Mouse (Mus musculus): ENCODE results near the gene Abcc3.

Gene Abcc3

DNA sequence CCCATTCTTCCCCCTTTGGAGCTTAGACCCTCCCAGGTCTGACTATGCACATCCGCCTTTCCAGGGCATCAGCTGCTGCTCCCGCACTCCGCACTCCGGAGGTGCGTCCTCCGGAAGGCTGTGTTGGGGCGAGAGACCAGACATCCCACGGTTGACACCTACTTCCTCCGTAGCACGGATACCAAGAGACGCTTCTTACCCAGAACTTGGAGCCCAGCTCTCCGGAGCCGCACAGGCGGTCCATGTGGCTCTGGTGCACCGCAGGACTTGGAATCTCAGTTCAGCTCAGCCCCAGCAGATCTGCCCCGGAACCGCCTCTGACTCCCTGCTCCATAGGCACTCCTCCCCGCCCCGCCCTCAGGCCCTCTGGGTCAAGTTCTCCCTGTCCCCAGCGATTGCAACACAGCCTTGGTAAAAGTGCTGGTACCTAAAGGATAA is at the start of gene Abcc3:
Gene Abcc3 (minus strand): TSS at position 326 of the 438 bp plus-strand sequence.
- no peak for ATAC-seq (ENCODE audit: insufficient number of reproducible peaks, low FRiP score, low TSS enrichment)

GRCm38 (mm10) chr11:94441752-94442151 is 49.0 kb upstream of the Abcc3 start:
- no peak for ATAC-seq (ENCODE audit: insufficient number of reproducible peaks, low FRiP score, low TSS enrichment)

- no peak for ATAC-seq (ENCODE audit: insufficient number of reproducible peaks, low FRiP score, low TSS enrichment)
These were observed 48.3 kb upstream of the Abcc3 start for GRCm38 (mm10) chr11:94441122-94441521.

DNA sequence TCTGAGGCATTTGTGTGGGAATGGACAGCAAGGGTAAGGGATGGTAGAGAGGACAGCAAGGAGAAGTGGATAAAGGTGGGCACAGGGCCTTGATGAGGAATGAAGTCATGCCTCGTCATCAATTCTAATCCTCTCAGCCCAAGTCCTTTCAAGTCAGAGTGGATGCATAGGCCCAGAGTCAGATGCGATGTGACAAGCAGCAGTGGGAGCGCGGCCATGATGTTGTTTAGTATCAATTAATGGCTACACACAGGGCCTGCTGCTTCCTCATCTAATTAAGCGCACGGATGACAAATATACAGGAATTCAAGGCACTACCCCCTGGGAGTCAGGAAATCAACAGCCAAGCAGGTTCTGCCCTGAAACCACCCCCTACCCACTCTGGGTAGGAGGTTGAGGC is 47.6 kb upstream of the Abcc3 start:
- ATAC-seq (ENCODE audit: insufficient number of reproducible peaks, low FRiP score, low TSS enrichment), result no peak

- no peak for ATAC-seq (ENCODE audit: insufficient number of reproducible peaks, low FRiP score, low TSS enrichment)
These were observed 36.3 kb upstream of the Abcc3 start for GRCm38 (mm10) chr11:94429011-94429651.

DNA sequence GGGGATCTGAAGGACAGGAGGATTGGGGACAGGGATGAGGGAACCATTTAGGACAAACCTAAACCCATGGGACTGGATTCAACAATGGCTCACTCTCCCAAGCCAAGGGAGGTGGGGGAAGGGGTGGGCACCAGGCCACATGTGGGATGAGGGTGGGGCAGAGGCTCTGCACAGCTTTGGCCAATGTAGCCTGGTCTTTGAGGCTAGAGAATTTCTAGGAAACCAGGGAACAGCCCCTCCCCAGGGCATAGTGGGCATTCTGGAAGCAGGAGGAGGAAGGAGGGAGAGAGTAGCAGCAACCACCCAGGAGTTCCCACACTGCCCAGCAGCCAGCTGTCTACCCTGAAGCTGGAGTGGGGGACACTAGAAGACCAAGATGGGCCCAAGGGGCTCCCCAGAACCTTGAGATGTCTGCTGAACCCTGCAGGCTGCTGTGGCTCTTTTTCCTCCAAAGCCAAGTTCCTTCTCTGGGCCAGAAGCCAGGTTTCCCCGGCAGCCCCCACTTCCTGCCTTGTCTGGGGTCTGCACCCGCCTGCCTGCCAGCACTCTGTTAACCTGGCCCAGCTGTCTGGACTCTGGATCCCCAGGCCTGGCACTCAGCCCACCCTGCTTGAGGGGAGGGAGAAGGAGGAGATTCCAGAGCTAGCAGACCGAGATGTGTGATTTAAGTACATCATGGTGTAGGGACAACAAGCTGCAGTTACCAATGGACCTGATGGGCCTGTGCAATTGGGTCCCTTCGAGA is 35.5 kb upstream of the Abcc3 start:
- no peak for ATAC-seq (ENCODE audit: insufficient number of reproducible peaks, low FRiP score, low TSS enrichment)

GRCm38 (mm10) chr11:94425656-94426055 is 32.9 kb upstream of the Abcc3 start:
- no peak for ATAC-seq (ENCODE audit: insufficient number of reproducible peaks, low FRiP score, low TSS enrichment)

GRCm38 (mm10) chr11:94425215-94425614 is 32.4 kb upstream of the Abcc3 start:
- ATAC-seq (ENCODE audit: insufficient number of reproducible peaks, low FRiP score, low TSS enrichment), result no peak

GRCm38 (mm10) chr11:94424380-94424779 is 31.6 kb upstream of the Abcc3 start:
- ATAC-seq (ENCODE audit: insufficient number of reproducible peaks, low FRiP score, low TSS enrichment), result no peak

DNA sequence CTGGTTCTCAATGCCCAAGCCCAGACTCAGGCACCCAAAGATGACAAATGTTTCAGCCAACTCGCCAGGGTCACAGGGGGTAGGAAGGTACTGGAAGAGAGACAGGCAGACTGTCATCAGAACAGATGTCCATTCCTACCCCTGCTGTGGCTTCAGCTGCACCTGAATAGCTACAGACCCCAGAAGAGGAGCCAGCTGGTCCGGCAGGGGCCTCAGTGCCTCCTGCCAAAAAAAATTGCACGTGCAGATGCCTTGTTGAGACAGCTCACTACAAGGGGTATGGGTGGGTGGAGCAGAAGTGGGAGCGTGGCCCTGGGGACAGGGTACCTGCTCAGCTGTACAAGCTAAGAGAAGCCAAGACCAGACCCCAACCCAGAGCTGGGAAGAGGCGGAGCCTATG is 31.1 kb upstream of the Abcc3 start:
- ATAC-seq (ENCODE audit: insufficient number of reproducible peaks, low FRiP score, low TSS enrichment), result no peak

DNA sequence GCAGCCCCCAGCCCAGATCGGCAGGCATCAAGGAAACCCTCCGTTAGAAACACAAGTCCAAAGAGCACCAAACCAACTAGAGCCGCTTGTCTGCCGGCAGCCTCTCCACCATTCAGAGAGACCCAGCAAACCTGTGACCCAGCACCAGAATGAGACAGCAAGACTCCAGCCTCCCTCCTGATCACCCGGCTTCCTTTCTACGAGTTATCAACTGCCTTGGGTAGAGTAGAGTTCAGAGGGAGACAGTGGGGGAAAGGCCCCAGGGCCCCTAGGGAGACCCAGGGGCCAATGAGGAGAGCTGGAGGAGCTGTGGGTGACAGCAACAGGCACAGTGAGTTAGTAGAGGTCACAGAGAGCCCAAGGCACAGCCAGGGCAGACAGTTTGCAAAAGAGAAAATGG is 28.2 kb upstream of the Abcc3 start:
- no peak for ATAC-seq (ENCODE audit: insufficient number of reproducible peaks, low FRiP score, low TSS enrichment)

DNA sequence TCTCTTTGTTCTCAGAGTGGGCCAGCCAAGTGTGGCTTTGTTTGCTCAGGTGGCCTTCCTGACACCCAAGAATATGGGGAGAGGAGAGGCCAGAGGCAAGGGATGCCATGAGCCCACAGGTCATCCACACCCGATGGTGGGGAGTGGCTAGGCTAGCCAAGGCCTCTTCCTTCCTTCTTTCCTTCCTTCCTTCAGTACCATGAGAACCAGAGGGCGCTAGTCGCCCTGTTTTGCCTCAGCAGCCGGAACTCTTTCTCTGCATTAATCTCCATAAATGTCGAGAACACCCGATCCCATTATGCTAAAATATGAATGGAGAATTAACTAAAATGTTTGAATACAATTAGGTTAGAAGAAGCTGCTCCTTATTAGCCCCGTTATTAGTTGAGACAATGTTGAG is 27.5 kb upstream of the Abcc3 start:
- ATAC-seq (ENCODE audit: insufficient number of reproducible peaks, low FRiP score, low TSS enrichment), result no peak

- peak; percentile 36; the same call in 1 of the 2 replicates for ATAC-seq (ENCODE audit: insufficient number of reproducible peaks, low FRiP score, low TSS enrichment)
These were observed 26.4 kb upstream of the Abcc3 start for GRCm38 (mm10) chr11:94419004-94419727.

DNA sequence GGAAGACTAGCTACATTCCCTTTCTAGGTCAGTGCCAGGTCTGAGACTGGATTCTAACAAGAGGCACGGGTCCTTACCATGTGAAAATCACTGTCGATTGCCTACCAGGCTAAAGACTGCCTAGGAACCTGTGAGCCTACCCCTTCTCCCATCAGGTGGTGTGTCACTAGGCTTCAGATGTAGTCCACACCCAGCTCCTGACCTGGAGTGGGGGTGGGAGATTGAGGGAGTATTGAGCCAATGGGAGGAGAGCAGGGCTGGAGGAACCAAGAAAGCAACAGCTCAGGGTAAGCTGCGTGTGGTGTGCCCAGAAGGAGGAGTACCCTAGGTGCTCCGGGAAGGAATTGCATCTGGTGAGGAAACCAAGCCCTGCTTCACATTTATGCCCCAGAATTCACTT is 21.2 kb upstream of the Abcc3 start:
- ATAC-seq (ENCODE audit: insufficient number of reproducible peaks, low FRiP score, low TSS enrichment), result no peak

DNA sequence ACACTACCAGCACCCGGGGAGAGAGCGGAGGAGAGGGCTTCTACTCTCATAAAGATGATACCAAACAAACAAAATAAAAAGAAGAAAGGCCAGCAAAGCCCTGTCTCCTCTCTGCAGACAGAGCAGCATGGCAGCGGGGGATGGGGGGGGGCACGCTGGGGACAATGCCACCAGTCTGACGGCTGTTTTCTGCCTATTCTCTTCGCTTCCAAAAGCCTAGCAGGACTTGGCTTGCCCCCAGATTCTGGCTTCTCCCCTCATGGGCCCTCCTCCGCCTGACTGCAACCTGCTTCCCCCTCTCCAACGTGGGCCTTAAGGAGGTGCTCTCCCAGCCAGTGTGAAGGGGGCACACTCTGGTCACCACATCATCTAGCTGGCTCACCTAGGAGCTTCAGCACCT is 20.7 kb upstream of the Abcc3 start:
- ATAC-seq (ENCODE audit: insufficient number of reproducible peaks, low FRiP score, low TSS enrichment), result no peak

DNA sequence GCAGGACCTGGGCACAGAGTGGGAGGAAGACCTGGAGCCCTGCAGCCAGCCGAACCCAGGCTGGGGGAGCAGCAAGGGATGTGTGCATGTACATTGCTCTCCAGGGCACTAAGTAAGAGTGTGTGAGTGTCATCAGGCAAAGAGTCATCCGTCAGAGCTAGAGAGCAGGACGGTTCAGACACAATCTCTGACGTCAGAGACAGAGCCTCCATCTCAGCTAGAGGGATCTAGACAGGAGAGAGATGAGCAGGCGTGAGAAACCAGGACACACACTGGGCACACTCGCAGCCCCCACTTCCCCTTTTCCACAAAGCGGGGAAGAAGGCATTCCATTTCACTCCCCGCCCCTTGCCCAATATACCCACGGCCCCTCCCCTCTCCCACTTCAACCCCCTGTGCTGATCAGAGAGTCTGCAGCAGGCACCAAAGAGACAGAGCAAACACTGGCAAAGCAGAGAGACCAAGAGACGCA is 20.2 kb upstream of the Abcc3 start:
- no peak for ATAC-seq (ENCODE audit: insufficient number of reproducible peaks, low FRiP score, low TSS enrichment)

DNA sequence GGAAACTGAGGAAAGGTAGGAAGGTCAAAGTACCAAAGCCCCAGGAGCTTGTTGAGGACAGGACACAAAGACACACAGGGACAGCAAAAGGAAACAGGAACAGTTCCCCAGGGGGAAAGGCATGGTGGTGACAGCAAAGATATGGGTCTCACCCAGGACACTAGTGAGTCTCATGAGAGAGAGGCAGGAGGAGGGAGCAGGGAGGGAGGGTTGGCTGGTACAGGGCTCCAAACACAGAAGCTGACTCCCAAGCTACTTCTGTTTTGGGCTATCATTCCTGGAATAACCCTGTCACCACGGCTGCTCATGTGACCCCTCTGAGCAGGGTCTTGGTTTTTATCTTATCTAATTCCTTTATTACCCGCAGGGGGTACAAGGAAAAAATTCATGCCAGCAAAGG is 19.8 kb upstream of the Abcc3 start:
- ATAC-seq (ENCODE audit: insufficient number of reproducible peaks, low FRiP score, low TSS enrichment), result no peak

GRCm38 (mm10) chr11:94407803-94408321 is 15.1 kb upstream of the Abcc3 start:
- ATAC-seq (ENCODE audit: insufficient number of reproducible peaks, low FRiP score, low TSS enrichment), result no peak

DNA sequence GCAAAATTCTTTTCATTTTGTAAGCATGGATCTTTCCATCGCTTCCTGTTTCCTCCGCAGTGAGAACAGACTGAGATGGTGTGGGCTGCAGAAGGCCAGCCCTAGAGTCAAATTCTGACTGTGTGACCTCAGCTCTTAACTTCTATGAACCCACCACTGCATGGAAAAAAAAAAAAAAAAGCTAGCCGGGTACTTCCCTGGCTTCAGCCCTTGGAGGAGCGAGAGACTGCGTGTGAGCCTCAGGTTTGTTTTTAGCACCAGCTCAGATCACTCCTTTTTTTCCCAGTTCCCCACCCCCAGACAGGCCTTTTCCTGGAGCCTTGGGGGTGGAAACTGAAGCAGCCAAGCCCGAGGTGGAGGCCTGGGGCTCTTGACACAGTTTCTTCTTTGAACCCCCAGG is 12.6 kb upstream of the Abcc3 start:
- ATAC-seq (ENCODE audit: insufficient number of reproducible peaks, low FRiP score, low TSS enrichment), result no peak

DNA sequence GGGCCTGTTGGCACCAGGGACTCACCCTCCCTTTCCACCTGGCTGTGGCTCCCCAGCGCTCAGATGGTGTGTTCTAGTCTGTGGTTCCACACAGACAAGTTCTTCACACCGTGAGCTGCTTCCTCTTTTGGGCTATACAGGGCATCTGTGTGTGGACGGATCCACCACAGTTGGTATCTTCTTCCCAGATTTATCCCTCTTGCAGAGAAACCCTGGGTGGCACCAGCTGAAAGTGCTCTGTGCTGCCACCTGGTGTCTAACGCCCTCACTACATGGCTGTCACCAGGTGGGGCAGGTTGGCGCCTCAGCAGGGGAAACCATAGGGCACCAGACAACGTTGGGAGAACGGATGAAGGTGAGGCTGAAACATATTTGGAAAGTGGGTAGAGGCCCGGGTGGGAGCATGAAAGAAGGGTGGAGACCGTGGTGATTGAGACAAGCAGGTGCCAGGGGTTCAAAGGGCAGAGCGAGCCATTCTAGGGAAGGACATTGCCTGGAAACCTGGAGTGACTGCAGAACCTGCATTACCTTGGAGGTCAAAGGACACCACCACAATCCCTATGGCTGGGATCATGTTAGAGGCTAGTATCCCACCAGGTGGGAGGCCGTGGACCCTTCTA is 12.0 kb upstream of the Abcc3 start:
- peak; percentile 81 for ATAC-seq (ENCODE audit: insufficient number of reproducible peaks, low FRiP score, low TSS enrichment)

DNA sequence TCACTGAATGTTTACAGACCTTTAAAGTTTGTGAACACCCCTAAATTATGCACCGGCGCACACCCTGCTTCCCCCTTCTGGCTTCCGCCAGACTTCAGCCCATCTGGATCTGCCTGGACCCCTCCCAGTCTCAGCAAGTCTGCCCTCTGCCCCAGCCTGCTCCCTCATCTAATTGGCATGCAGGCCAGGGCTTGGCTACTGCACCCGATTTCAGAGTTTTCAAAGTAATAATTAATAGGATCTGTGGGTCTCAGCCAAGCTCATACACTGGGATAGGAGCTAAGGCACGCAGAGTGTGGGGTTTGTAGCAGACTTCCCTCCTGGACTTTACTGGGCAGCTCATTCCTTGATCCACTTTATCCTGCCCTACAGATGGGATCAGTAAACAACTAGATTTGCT is 11.4 kb upstream of the Abcc3 start:
- no peak for ATAC-seq (ENCODE audit: insufficient number of reproducible peaks, low FRiP score, low TSS enrichment)

Measured in cerebellum, adult (tissue).